Mouse (Mus musculus) spleen, adult 12 weeks (tissue): Measurements from ENCODE around the gene Vipr2.
A peak's percentile ranks its signal among the peaks of the same experiment; 100 is the strongest.

ENCODE experiments used
- DNase-seq: peaks from one replicate; pipeline ENCODE4 v3.0.0; 2022; ENCODE audit warnings: low spot score

The Vipr2 gene

GRCm38 (mm10) chr12:116077074-116077854 is at the start of gene Vipr2:
Gene Vipr2, plus strand, starts transcription at chr12:116077726.
- no peak for DNase-seq

- no peak for DNase-seq
Observed at GRCm38 (mm10) chr12:116028095-116028494, 49.4 kb upstream of the Vipr2 start.

- no peak for DNase-seq
Observed at GRCm38 (mm10) chr12:116035346-116035745, 42.2 kb upstream of the Vipr2 start.

GRCm38 (mm10) chr12:116044785-116045184 is 32.7 kb upstream of the Vipr2 start:
- no peak for DNase-seq

- peak; percentile 84 for DNase-seq
Observed at GRCm38 (mm10) chr12:116047440-116048377, 29.8 kb upstream of the Vipr2 start, which contains the start of gene Zfp386. Gene Zfp386, plus strand, starts transcription at chr12:116047724.

GRCm38 (mm10) chr12:116048766-116049165 is 28.8 kb upstream of the Vipr2 start:
- DNase-seq, result no peak

GRCm38 (mm10) chr12:116049236-116049635 is 28.3 kb upstream of the Vipr2 start:
- no peak for DNase-seq

GRCm38 (mm10) chr12:116049701-116050100 is 27.8 kb upstream of the Vipr2 start:
- DNase-seq, result no peak

GRCm38 (mm10) chr12:116054342-116054741 is 23.2 kb upstream of the Vipr2 start:
- no peak for DNase-seq

GRCm38 (mm10) chr12:116056112-116056511 is 21.4 kb upstream of the Vipr2 start:
- DNase-seq, result no peak

GRCm38 (mm10) chr12:116061561-116062193 is 15.8 kb upstream of the Vipr2 start:
- no peak for DNase-seq

- no peak for DNase-seq
Observed at GRCm38 (mm10) chr12:116062194-116062583, 15.3 kb upstream of the Vipr2 start.

GRCm38 (mm10) chr12:116063020-116063419 is 14.5 kb upstream of the Vipr2 start:
- DNase-seq, result no peak

GRCm38 (mm10) chr12:116071023-116071422 is 6.5 kb upstream of the Vipr2 start:
- no peak for DNase-seq

GRCm38 (mm10) chr12:116077855-116078366 is 385 bp downstream of the Vipr2 start:
- no peak for DNase-seq

- DNase-seq, result no peak
Observed at GRCm38 (mm10) chr12:116083125-116083524, 5.6 kb downstream of the Vipr2 start.

GRCm38 (mm10) chr12:116084294-116084693 is 6.8 kb downstream of the Vipr2 start:
- no peak for DNase-seq

- no peak for DNase-seq
Observed at GRCm38 (mm10) chr12:116086951-116087600, 9.6 kb downstream of the Vipr2 start.

GRCm38 (mm10) chr12:116089836-116090235 is 12.3 kb downstream of the Vipr2 start:
- DNase-seq, result no peak

GRCm38 (mm10) chr12:116094765-116095555 is 17.4 kb downstream of the Vipr2 start:
- DNase-seq, result no peak
